Mouse (Mus musculus): ENCODE measurements around the gene Cdk8. TPM values are rescaled to one million over a fixed set of nuclear protein-coding genes. Genes with fewer than 3 reads are reported as not detected.

Cdk8 gene
- polyA plus RNA-seq, 1 experiment, result 46.9 TPM

GRCm38 (mm10) chr5:146250369-146251075 lies 19.5 kb downstream of the Cdk8 start:
- H3K4me1 ChIP-seq (replicated peaks; ENCODE audit: control insufficient read depth, insufficient read depth, low read length), result no peaks in the 10 kb centered on the region
- H3K4me3 ChIP-seq (ENCODE audit: control insufficient read depth, insufficient read depth, low read length), result no peak overlapping the region
- H3K27ac ChIP-seq (ENCODE audit: control insufficient read depth, insufficient read depth, low read length), result no peak overlapping the region
- no peaks in the 10 kb centered on the region for H3K36me3 ChIP-seq (ENCODE audit: control insufficient read depth, insufficient read depth, low read length)
- no peak for DNase-seq
- 97% methylated on average over 12 of the region's 12 CpGs for WGBS
- TF ChIP-seq POLR2A (IDR thresholded peaks at IDR 0.05; ENCODE audit: control insufficient read depth, extremely low read depth, insufficient read depth, low read length, poor library complexity), result no peak
- no peak for TF ChIP-seq CTCF (IDR thresholded peaks at IDR 0.05; ENCODE audit: borderline replicate concordance, control insufficient read depth, extremely low read depth, insufficient read depth, low read length, poor library complexity)
- H3K27me3 ChIP-seq (ENCODE audit: control insufficient read depth, insufficient read depth, low read length), result no peaks in the 10 kb centered on the region

GRCm38 (mm10) chr5:146251663-146252429 lies 20.8 kb downstream of the Cdk8 start:
- no peak for DNase-seq
- Histone ChIP-seq H3K36me3 (ENCODE audit: control insufficient read depth, insufficient read depth, low read length) (no peaks in the 10 kb centered on the region), H3K4me1 (replicated peaks; ENCODE audit: control insufficient read depth, insufficient read depth, low read length) (no peaks in the 10 kb centered on the region), H3K27ac (ENCODE audit: control insufficient read depth, insufficient read depth, low read length) (no peak overlapping the region), H3K4me3 (ENCODE audit: control insufficient read depth, insufficient read depth, low read length) (no peak overlapping the region), H3K27me3 (ENCODE audit: control insufficient read depth, insufficient read depth, low read length) (no peaks in the 10 kb centered on the region)
- no peak for TF ChIP-seq POLR2A (IDR thresholded peaks at IDR 0.05; ENCODE audit: control insufficient read depth, extremely low read depth, insufficient read depth, low read length, poor library complexity)
- TF ChIP-seq CTCF (IDR thresholded peaks at IDR 0.05; ENCODE audit: borderline replicate concordance, control insufficient read depth, extremely low read depth, insufficient read depth, low read length, poor library complexity), result no peak
- 93% methylated on average over 5 of the region's 5 CpGs for WGBS

- Histone ChIP-seq H3K27me3 (ENCODE audit: control insufficient read depth, insufficient read depth, low read length) (no peaks in the 10 kb centered on the region), H3K27ac (ENCODE audit: control insufficient read depth, insufficient read depth, low read length) (no peak overlapping the region), H3K4me3 (ENCODE audit: control insufficient read depth, insufficient read depth, low read length) (no peak overlapping the region), H3K4me1 (replicated peaks; ENCODE audit: control insufficient read depth, insufficient read depth, low read length) (no peaks in the 10 kb centered on the region), H3K36me3 (ENCODE audit: control insufficient read depth, insufficient read depth, low read length) (no peaks in the 10 kb centered on the region)
- 94% methylated on average over 5 of the region's 5 CpGs for WGBS
- TF ChIP-seq POLR2A (IDR thresholded peaks at IDR 0.05; ENCODE audit: control insufficient read depth, extremely low read depth, insufficient read depth, low read length, poor library complexity), result no peak
- no peak for TF ChIP-seq CTCF (IDR thresholded peaks at IDR 0.05; ENCODE audit: borderline replicate concordance, control insufficient read depth, extremely low read depth, insufficient read depth, low read length, poor library complexity)
- no peak for DNase-seq
Observed at GRCm38 (mm10) chr5:146253644-146254043, 22.6 kb downstream of the Cdk8 start.

- no peaks in the 10 kb centered on the region for H3K4me1 ChIP-seq (replicated peaks; ENCODE audit: control insufficient read depth, insufficient read depth, low read length)
- no peaks in the 10 kb centered on the region for H3K27me3 ChIP-seq (ENCODE audit: control insufficient read depth, insufficient read depth, low read length)
- H3K4me3 ChIP-seq (ENCODE audit: control insufficient read depth, insufficient read depth, low read length), result no peak overlapping the region
- no peak overlapping the region for H3K27ac ChIP-seq (ENCODE audit: control insufficient read depth, insufficient read depth, low read length)
- peak; percentile 6 for DNase-seq
- TF ChIP-seq POLR2A (IDR thresholded peaks at IDR 0.05; ENCODE audit: control insufficient read depth, extremely low read depth, insufficient read depth, low read length, poor library complexity) (no peak), CTCF (IDR thresholded peaks at IDR 0.05; ENCODE audit: borderline replicate concordance, control insufficient read depth, extremely low read depth, insufficient read depth, low read length, poor library complexity) (no peak)
- 89% methylated on average over 9 of the region's 9 CpGs for WGBS
- no peaks in the 10 kb centered on the region for H3K36me3 ChIP-seq (ENCODE audit: control insufficient read depth, insufficient read depth, low read length)
Observed at GRCm38 (mm10) chr5:146260003-146260402, 29.0 kb downstream of the Cdk8 start.

GRCm38 (mm10) chr5:146265934-146266591 lies 35.0 kb downstream of the Cdk8 start:
- no peak for DNase-seq
- no peak overlapping the region for H3K27ac ChIP-seq (ENCODE audit: control insufficient read depth, insufficient read depth, low read length)
- no peaks in the 10 kb centered on the region for H3K36me3 ChIP-seq (ENCODE audit: control insufficient read depth, insufficient read depth, low read length)
- no peaks in the 10 kb centered on the region for H3K4me1 ChIP-seq (replicated peaks; ENCODE audit: control insufficient read depth, insufficient read depth, low read length)
- no peak overlapping the region for H3K4me3 ChIP-seq (ENCODE audit: control insufficient read depth, insufficient read depth, low read length)
- TF ChIP-seq CTCF (IDR thresholded peaks at IDR 0.05; ENCODE audit: borderline replicate concordance, control insufficient read depth, extremely low read depth, insufficient read depth, low read length, poor library complexity), result no peak
- TF ChIP-seq POLR2A (IDR thresholded peaks at IDR 0.05; ENCODE audit: control insufficient read depth, extremely low read depth, insufficient read depth, low read length, poor library complexity), result no peak
- H3K27me3 ChIP-seq (ENCODE audit: control insufficient read depth, insufficient read depth, low read length), result no peaks in the 10 kb centered on the region
- WGBS, result 77% methylated on average over 5 of the region's 6 CpGs

- no peaks in the 10 kb centered on the region for H3K27me3 ChIP-seq (ENCODE audit: control insufficient read depth, insufficient read depth, low read length)
- no peak overlapping the region for H3K4me3 ChIP-seq (ENCODE audit: control insufficient read depth, insufficient read depth, low read length)
- TF ChIP-seq POLR2A (IDR thresholded peaks at IDR 0.05; ENCODE audit: control insufficient read depth, extremely low read depth, insufficient read depth, low read length, poor library complexity), result no peak
- TF ChIP-seq CTCF (IDR thresholded peaks at IDR 0.05; ENCODE audit: borderline replicate concordance, control insufficient read depth, extremely low read depth, insufficient read depth, low read length, poor library complexity), result no peak
- DNase-seq, result no peak
- no peaks in the 10 kb centered on the region for H3K36me3 ChIP-seq (ENCODE audit: control insufficient read depth, insufficient read depth, low read length)
- 95% methylated on average over 7 of the region's 7 CpGs for WGBS
- no peaks in the 10 kb centered on the region for H3K4me1 ChIP-seq (replicated peaks; ENCODE audit: control insufficient read depth, insufficient read depth, low read length)
- no peak overlapping the region for H3K27ac ChIP-seq (ENCODE audit: control insufficient read depth, insufficient read depth, low read length)
Observed at GRCm38 (mm10) chr5:146267776-146268175, 36.7 kb downstream of the Cdk8 start.
